Mouse (Mus musculus): ENCODE measurements around the gene Serpina3m.
"Not testable (repeated sequence)": the region's sequence is repeated elsewhere in the genome, so short reads cannot be mapped to it uniquely, and the experiment has no call there.

GRCm38 (mm10) chr12:104336873-104337272 is 1.4 kb upstream of the Serpina3m start:
- TF ChIP-seq CTCF (IDR thresholded peaks at IDR 0.05; ENCODE audit: borderline replicate concordance, insufficient read depth, low read length); POLR2A (IDR thresholded peaks at IDR 0.05; ENCODE audit: low read depth, low read length): not testable (repeated sequence)
